ENCODE assay signal across 8 mouse cellular contexts in the genomic region with DNA sequence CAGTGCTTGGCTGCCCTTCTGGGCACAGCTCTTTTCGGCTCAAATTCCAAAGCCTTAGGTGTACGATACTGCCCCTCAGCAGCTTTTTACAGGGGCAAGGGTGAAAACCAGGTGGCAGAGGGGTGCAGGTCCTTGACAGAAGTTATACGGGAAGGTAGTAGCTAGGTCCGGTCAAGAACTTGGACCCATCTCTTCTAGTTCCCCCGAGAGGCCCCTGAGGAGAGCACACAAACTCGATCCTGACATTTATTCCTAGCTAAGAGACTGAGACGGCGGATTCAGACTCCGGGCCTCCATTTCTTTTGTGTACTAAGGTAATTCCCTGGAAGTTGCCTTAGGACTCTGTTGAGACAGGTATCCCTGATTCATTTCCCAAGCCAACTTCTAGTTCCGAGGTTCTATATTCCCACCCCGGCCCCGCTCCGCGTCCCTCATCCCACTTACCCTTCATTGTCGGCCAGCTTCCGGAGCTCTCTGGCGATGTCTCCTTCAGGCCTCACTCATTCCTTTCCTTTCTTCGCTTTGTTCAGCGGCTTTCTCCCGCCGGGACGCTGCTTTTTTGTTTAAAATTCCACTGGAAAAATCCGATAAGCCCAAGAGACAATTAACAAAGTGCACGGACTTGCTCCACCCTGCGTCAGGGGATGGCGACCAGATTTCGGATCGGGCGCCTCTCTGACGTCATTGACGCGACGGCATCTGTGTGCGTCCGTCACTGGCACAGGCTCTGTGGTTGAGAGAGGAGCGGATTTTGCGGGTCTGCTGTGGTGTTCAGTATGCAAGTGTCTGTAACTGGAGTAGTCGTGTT. TPM values are rescaled to one million over a fixed set of nuclear protein-coding genes. Genes with fewer than 3 reads are reported as not detected.
DNase-seq lines count a peak whose midpoint lies in the region; ATAC-seq and TF ChIP-seq lines count a peak whose summit lies in the region.

A gene (minus strand): TSS at position 721 of the 808 bp plus-strand sequence.

- peak within 1 kb of the TSS; percentile 85 for H3K9ac ChIP-seq in ES-E14 (ENCODE audit: insufficient read depth, low read depth, low read length, poor library complexity, severe bottlenecking)
- peak within 1 kb of the TSS; percentile 60 for H3K9ac ChIP-seq in forebrain, embryonic 16.5 days (replicated peaks; ENCODE audit: low read depth, low read length)
- peak within 1 kb of the TSS; percentile 88 for H3K9ac ChIP-seq in lung, embryonic 14.5 days

- H3K27me3 ChIP-seq in forebrain, embryonic 16.5 days (replicated peaks; ENCODE audit: control insufficient read depth, insufficient read depth, low read length): no peaks in the 10 kb centered on the region
- no peaks in the 10 kb centered on the region for H3K27me3 ChIP-seq in lung, embryonic 14.5 days (ENCODE audit: insufficient read depth, low read length)
- no peaks in the 10 kb centered on the region for H3K27me3 ChIP-seq in thymus, adult 2 months (ENCODE audit: control insufficient read depth, insufficient read depth, low read length)

- 0 out of 4 replicates have a peak, but pooled peaks cover 0 to 1% of the 10 kb centered on the region in 2 experiments for H3K4me1 ChIP-seq in ES-E14 (ENCODE audit: control insufficient read depth in 2 of 2, insufficient read depth in 2 of 2, low read length in 2 of 2, poor library complexity in 1 of 2)
- H3K4me1 ChIP-seq in forebrain, embryonic 16.5 days (replicated peaks; ENCODE audit: control insufficient read depth, insufficient read depth, low read length): peaks cover 12% of the 10 kb centered on the region
- H3K4me1 ChIP-seq in lung, embryonic 14.5 days (ENCODE audit: insufficient read depth): no peaks in the 10 kb centered on the region
- H3K4me1 ChIP-seq in olfactory bulb, adult 2 months (ENCODE audit: control insufficient read depth, insufficient read depth, low read length): peaks cover 4% of the 10 kb centered on the region; the same call in 1 of the 2 replicates
- peaks cover 8% of the 10 kb centered on the region for H3K4me1 ChIP-seq in thymus, adult 2 months (replicated peaks; ENCODE audit: control insufficient read depth, insufficient read depth, low read length)

- peaks cover 7% of the 10 kb centered on the region; the same call in 1 of the 2 replicates for H3K36me3 ChIP-seq in ES-E14 (ENCODE audit: control insufficient read depth, insufficient read depth, low read length, poor library complexity, severe bottlenecking)
- H3K36me3 ChIP-seq in forebrain, embryonic 16.5 days (ENCODE audit: control insufficient read depth, insufficient read depth): peaks cover 14% of the 10 kb centered on the region
- peaks cover 26% of the 10 kb centered on the region for H3K36me3 ChIP-seq in lung, embryonic 14.5 days (ENCODE audit: insufficient read depth)
- H3K36me3 ChIP-seq in thymus, adult 2 months (ENCODE audit: control insufficient read depth, insufficient read depth, low read length): peaks cover 5% of the 10 kb centered on the region

- peak; percentile 90 for TF ChIP-seq POLR2A in olfactory bulb, adult 2 months (IDR thresholded peaks at IDR 0.05; ENCODE audit: insufficient read depth, low read depth, low read length)
- peak; percentile 61; the same call in 1 of the 2 replicates for TF ChIP-seq POLR2A in thymus, adult 2 months (IDR thresholded peaks at IDR 0.05; ENCODE audit: control insufficient read depth, extremely low read depth, insufficient read depth, low read length, poor library complexity)

- intact Hi-C loops in heart, postnatal 36 days (cut with DNase I): loop anchor here (2.0 kb wide), 1 partner anchor 44 kb away; no protein-coding TSS in a partner anchor

- TF ChIP-seq CTCF in layer of hippocampus, adult 2 months (conservative IDR thresholded peaks at IDR 0.05): no peak
- TF ChIP-seq CTCF in lung, embryonic 14.5 days (IDR thresholded peaks at IDR 0.05; ENCODE audit: low read depth): no peak
- 0 out of 2 replicates have a peak, but pooled peaks have one; percentile 6 for TF ChIP-seq CTCF in olfactory bulb, adult 2 months (IDR thresholded peaks at IDR 0.05; ENCODE audit: insufficient read depth, low read depth, low read length)
- no peak for TF ChIP-seq CTCF in thymus, adult 2 months (IDR thresholded peaks at IDR 0.05; ENCODE audit: borderline replicate concordance, control insufficient read depth, extremely low read depth, insufficient read depth, low read length, poor library complexity)

- H3K4me3 ChIP-seq in ES-E14 (ENCODE audit: insufficient read depth in 1 of 2, low read depth in 1 of 2, low read length in 2 of 2, poor library complexity in 1 of 2, severe bottlenecking in 1 of 2): peak within 1 kb of the TSS; percentile 81 to 92
- peak within 1 kb of the TSS; percentile 73 for H3K4me3 ChIP-seq in forebrain, embryonic 16.5 days (replicated peaks; ENCODE audit: low read length)
- H3K4me3 ChIP-seq in layer of hippocampus, adult 2 months: peak within 1 kb of the TSS; percentile 74
- H3K4me3 ChIP-seq in lung, embryonic 14.5 days (ENCODE audit: low read depth, low read length): peak within 1 kb of the TSS; percentile 61
- H3K4me3 ChIP-seq in olfactory bulb, adult 2 months (ENCODE audit: insufficient read depth, low read depth, low read length): peak within 1 kb of the TSS; percentile 85
- H3K4me3 ChIP-seq in thymus, adult 2 months (ENCODE audit: control insufficient read depth, insufficient read depth, low read length): peak within 1 kb of the TSS; percentile 99

- in situ Hi-C loops in ES-E14 (cut with MboI; ENCODE audit: low sequenced_read_pairs in 2 of 2, unreplicated experiment in 2 of 2): no loop called here

- H3K9me3 ChIP-seq in ES-E14 (ENCODE audit: control insufficient read depth, insufficient read depth, low read depth, low read length): no peaks in the 10 kb centered on the region
- H3K9me3 ChIP-seq in forebrain, embryonic 16.5 days (ENCODE audit: control insufficient read depth, low read length): no peaks in the 10 kb centered on the region
- H3K9me3 ChIP-seq in lung, embryonic 14.5 days (ENCODE audit: low read depth, low read length): no peaks in the 10 kb centered on the region

- H3K4me2 ChIP-seq in forebrain, embryonic 16.5 days (ENCODE audit: low read length): peak within 1 kb of the TSS; percentile 93
- peak within 1 kb of the TSS; percentile 89 for H3K4me2 ChIP-seq in lung, embryonic 14.5 days

- peak; percentile 90 for DNase-seq in ES-E14 (ENCODE audit: low read depth, low spot score)
- DNase-seq in cerebellum, adult 11-12 months: peak; percentile 88
- peak; percentile 92 for DNase-seq in heart, postnatal 36 days
- DNase-seq in layer of hippocampus, adult 2 months (ENCODE audit: low spot score in 2 of 2): peak; percentile 90 to 97
- DNase-seq in lung, embryonic 14.5 days: peak; percentile 98
- peak; percentile 88 for DNase-seq in thymus, adult 2 months

- H3K27ac ChIP-seq in ES-E14 (ENCODE audit: insufficient read depth, low read depth, low read length, poor library complexity, severe bottlenecking): 0 out of 2 replicates have a peak within 1 kb of the TSS, but pooled peaks have one; percentile 20
- peak within 1 kb of the TSS; percentile 48 for H3K27ac ChIP-seq in forebrain, embryonic 16.5 days (ENCODE audit: low read length)
- H3K27ac ChIP-seq in layer of hippocampus, adult 2 months: peak within 1 kb of the TSS; percentile 92
- peak within 1 kb of the TSS; percentile 33 for H3K27ac ChIP-seq in lung, embryonic 14.5 days (ENCODE audit: low read depth)
- H3K27ac ChIP-seq in olfactory bulb, adult 2 months (ENCODE audit: insufficient read depth, low read depth, low read length): peak within 1 kb of the TSS; percentile 90
- H3K27ac ChIP-seq in thymus, adult 2 months (ENCODE audit: control insufficient read depth, insufficient read depth, low read length): no peak within 1 kb of the TSS

- peak; percentile 96 for ATAC-seq in forebrain, embryonic 16.5 days
- ATAC-seq in lung, embryonic 14.5 days (ENCODE audit: insufficient read depth): peak; percentile 97

- under 1% methylated on average over 38 of the region's 38 CpGs for WGBS in forebrain, embryonic 16.5 days
- under 1% methylated on average over 38 of the region's 38 CpGs for WGBS in lung, embryonic 14.5 days
- WGBS in olfactory bulb, adult 2 months: under 1% methylated on average over 38 of the region's 38 CpGs
- WGBS in thymus, adult 2 months: under 1% methylated on average over 38 of the region's 38 CpGs

TF ChIP-seq in ES-E14, 5 proteins besides CTCF, POLR2A, EP300 and RAD21:
- peak; percentile 79 for TF ChIP-seq HCFC1 (IDR thresholded peaks at IDR 0.05; ENCODE audit: borderline replicate concordance, insufficient read depth, low read length)
- TF ChIP-seq MAFK (IDR thresholded peaks at IDR 0.05; ENCODE audit: insufficient read depth, low read depth, low read length): no peak

RNA-seq across cellular contexts. Expression of the gene that starts here (rescaled TPM):
- 38.8 and 49.8 TPM in 2 replicates for total RNA-seq in ES-E14 (2012; rRNA removed)
- 88.1 and 91.0 TPM in 2 replicates for polyA plus RNA-seq in forebrain, embryonic 16.5 days (2015; fragmentation: Nextera tagmentation; extraction: Ambion mirVana)
- total RNA-seq in heart, postnatal 36 days (2021): 10 to 100 TPM in 1 of 2 experiments, 1 to 10 TPM in 1; 8.5 to 11.1 TPM
- 10 to 100 TPM; 19.9 to 24.5 TPM for total RNA-seq in layer of hippocampus, adult 2 months (2021)
- polyA plus RNA-seq in lung, embryonic 14.5 days (2014; fragmentation: Nextera tagmentation; extraction: Ambion mirVana): 70.0 and 72.2 TPM in 2 replicates
- polyA plus RNA-seq in olfactory bulb, adult 2 months (2012; ENCODE audit: insufficient read depth, insufficient read length, low replicate concordance, missing spikeins): not detected in 2 replicates
- polyA plus RNA-seq in thymus, adult 2 months (2012; rRNA removed): 16.8 and 17.8 TPM in 2 replicates

Comparison
In these comparisons a context has a peak if more than half of its experiments do, and no peak if none do; other contexts are left out.
1. RNA of the gene that starts here (polyA plus RNA-seq): 88.1 to 91.0 TPM in forebrain, embryonic 16.5 days, 70.0 to 72.2 TPM in lung, embryonic 14.5 days and 16.8 to 17.8 TPM in thymus, adult 2 months; not detected in olfactory bulb, adult 2 months; every median in the first group is over 10 times any median in the second.
2. Peak in every context shown above with its lines, with median percentiles within 50 percentile points of each other: DNase-seq, H3K4me3 ChIP-seq and H3K9ac ChIP-seq.